Mouse (Mus musculus) forebrain, embryonic 15.5 days (tissue): ENCODE measurements around the gene Ticam1. TPM values are rescaled to one million over a fixed set of nuclear protein-coding genes. Genes with fewer than 3 reads are reported as not detected.

Source experiments
- ATAC-seq: fragments of 200-750 bp; cut with Nextera tagmentation; replicated peaks from 2 replicates; pipeline ENCODE4 v1.8.0; 2017; ENCODE audit warnings: mild to moderate bottlenecking, moderate TSS enrichment, moderate library complexity
- H3K27ac ChIP-seq: fragments of 300-500 bp; sonication (generic); replicated peaks from 2 replicates; pipeline ENCODE4 v1.5.1; 2015; ENCODE audit warnings: mild to moderate bottlenecking, inconsistent platforms
- H3K27me3 ChIP-seq: fragments of 300-500 bp; sonication (generic); 2 replicates; pipeline ENCODE4 v1.6.1; 2015; ENCODE audit warnings: inconsistent platforms
- H3K36me3 ChIP-seq: fragments of 300-500 bp; sonication (generic); 2 replicates; pipeline ENCODE4 v1.6.1; 2015; ENCODE audit warnings: mild to moderate bottlenecking, inconsistent platforms
- H3K4me1 ChIP-seq: fragments of 300-500 bp; sonication (generic); 2 replicates; pipeline ENCODE4 v1.6.1; 2015; ENCODE audit warnings: inconsistent platforms
- H3K4me2 ChIP-seq: fragments of 300-500 bp; sonication (generic); replicated peaks from 2 replicates; pipeline ENCODE4 v1.6.1; 2015; ENCODE audit warnings: mild to moderate bottlenecking, inconsistent platforms
- H3K4me3 ChIP-seq: fragments of 300-500 bp; sonication (generic); 2 replicates; pipeline ENCODE4 v1.5.1; 2015; ENCODE audit warnings: mild to moderate bottlenecking, inconsistent platforms
- H3K9ac ChIP-seq: fragments of 300-500 bp; sonication (generic); replicated peaks from 2 replicates; pipeline ENCODE4 v1.6.1; 2015; ENCODE audit warnings: mild to moderate bottlenecking, inconsistent platforms
- H3K9me3 ChIP-seq: fragments of 300-500 bp; sonication (generic); 2 replicates; pipeline ENCODE4 v1.6.1; 2016; ENCODE audit warnings: inconsistent platforms
- WGBS: fragments of 180-500 bp; shearing (Covaris S2); methylation state at CpG from one replicate; pipeline ENCODE4 v1.1.7; 2015; ENCODE audit warnings: mixed read lengths; 5-methylcytosine and 5-hydroxymethylcytosine counted together
- polyA plus RNA-seq: library from polyadenylated mRNA; unstranded; fragments of >200 nt; fragmentation: Nextera tagmentation; extraction: Ambion mirVana; gene quantifications from 2 replicates; pipeline ENCODE4 v1.2.1, GENCODE M21; 2015

The Ticam1 gene
- polyA plus RNA-seq, 1 experiment from 2014 or later = 1.7 TPM

DNA sequence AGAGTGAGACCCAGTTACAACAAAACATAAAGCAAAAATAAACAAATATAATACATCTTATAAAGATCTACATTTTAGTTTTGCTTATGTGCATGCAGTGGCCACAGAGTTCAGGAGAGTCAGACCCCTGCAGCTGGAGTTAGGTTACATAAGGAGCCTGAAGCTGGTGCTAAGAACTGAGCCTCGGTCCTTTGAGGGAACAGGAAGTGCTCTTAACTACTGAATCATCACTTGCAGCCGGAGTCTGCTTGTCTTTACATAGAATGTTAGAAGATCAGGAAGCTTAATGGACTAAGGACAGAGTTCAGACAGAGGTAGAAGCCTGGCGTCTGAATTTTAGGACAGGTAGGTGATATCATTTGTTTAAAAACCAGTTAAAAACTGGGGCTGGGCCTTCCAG, 12.3 kb upstream of the Ticam1 start:
- Histone ChIP-seq H3K4me3 (no peak overlapping the region), H3K9ac (no peak overlapping the region), H3K9me3 (no peaks in the 10 kb centered on the region), H3K36me3 (no peaks in the 10 kb centered on the region), H3K4me2 (peak overlapping the region; percentile 42; the same call in 1 of the 2 replicates), H3K27me3 (no peaks in the 10 kb centered on the region), H3K4me1 (peaks cover 27% of the 10 kb centered on the region), H3K27ac (0 out of 2 replicates have a peak overlapping the region, but pooled peaks have one; percentile 23)
- WGBS = 49% methylated on average over 3 of the region's 3 CpGs
- ATAC-seq = no peak

DNA sequence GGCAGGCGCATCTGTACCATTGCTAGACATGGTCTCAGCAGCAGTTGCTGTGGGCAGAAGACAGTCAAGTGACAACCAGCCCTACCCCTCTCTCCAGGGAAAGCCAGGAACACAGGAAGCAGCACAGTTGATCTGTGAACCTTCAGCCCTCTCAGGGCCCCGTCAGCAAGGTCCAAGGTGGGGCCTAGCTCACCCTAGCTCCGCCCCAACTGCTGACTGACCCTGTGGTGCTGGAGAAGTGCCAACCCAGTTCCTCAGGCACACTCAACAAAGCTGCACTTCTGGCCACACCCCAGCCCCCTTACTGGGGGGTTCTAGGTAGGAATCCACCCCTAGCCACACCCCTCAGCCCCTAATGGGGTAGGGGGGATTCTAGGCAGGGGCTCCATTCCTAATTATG, 11.2 kb upstream of the Ticam1 start:
- Histone ChIP-seq H3K27me3 (no peaks in the 10 kb centered on the region), H3K4me3 (no peak overlapping the region), H3K9me3 (no peaks in the 10 kb centered on the region), H3K27ac (no peak overlapping the region), H3K4me1 (peaks cover 27% of the 10 kb centered on the region), H3K36me3 (no peaks in the 10 kb centered on the region), H3K4me2 (no peak overlapping the region), H3K9ac (no peak overlapping the region)
- WGBS = 72% methylated on average over 3 of the region's 3 CpGs
- no peak for ATAC-seq

DNA sequence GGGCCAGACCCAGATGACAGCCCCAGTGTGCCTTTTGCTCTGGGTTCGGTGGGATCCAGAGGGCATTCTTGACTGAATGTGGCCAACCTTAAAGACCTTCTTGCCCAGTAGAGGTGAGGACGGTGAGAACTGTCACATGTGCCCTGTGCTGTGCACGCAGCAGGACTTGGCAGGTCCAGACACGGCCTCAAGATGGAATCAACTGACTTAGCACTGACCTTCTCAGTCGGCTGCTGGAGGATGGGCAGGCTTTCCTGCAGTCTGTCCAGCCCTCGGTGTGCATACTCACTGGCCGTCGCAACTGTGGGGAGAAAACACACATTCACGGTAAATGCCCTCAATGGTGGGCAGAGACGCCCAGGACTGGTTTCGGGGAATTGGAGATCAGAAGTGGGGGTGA, 9.4 kb upstream of the Ticam1 start:
- Histone ChIP-seq H3K9me3 (no peaks in the 10 kb centered on the region), H3K36me3 (no peaks in the 10 kb centered on the region), H3K9ac (no peak overlapping the region), H3K4me1 (peaks cover 21% of the 10 kb centered on the region), H3K27me3 (no peaks in the 10 kb centered on the region), H3K4me3 (no peak overlapping the region), H3K4me2 (no peak overlapping the region), H3K27ac (no peak overlapping the region)
- ATAC-seq = no peak
- WGBS = 94% methylated on average over 11 of the region's 11 CpGs

DNA sequence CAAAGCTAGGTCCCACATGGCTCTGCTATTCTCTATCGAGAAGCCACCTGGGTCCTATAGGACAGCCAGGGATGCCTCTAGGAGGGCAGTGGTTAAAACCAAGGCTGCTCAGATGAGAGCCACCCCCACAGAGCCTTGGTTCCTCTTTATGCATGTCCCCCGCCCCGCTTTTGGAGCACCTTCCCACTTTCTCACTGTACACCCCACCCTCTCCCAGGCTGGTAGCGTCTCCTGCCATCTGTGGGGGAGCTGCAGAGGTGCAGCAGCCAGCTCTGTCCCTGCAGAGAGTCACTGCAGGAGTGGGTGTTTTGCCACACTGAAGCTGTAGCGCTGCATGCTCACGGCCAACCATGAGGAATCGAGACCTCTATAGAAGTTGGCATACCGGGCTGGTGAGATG, 6.7 kb upstream of the Ticam1 start:
- Histone ChIP-seq H3K4me3 (no peak overlapping the region), H3K27me3 (no peaks in the 10 kb centered on the region), H3K27ac (no peak overlapping the region), H3K4me1 (0 out of 2 replicates have a peak, but pooled peaks cover 3% of the 10 kb centered on the region), H3K9ac (no peak overlapping the region), H3K9me3 (no peaks in the 10 kb centered on the region), H3K4me2 (no peak overlapping the region), H3K36me3 (no peaks in the 10 kb centered on the region)
- ATAC-seq = no peak
- WGBS = 93% methylated on average over 8 of the region's 8 CpGs

DNA sequence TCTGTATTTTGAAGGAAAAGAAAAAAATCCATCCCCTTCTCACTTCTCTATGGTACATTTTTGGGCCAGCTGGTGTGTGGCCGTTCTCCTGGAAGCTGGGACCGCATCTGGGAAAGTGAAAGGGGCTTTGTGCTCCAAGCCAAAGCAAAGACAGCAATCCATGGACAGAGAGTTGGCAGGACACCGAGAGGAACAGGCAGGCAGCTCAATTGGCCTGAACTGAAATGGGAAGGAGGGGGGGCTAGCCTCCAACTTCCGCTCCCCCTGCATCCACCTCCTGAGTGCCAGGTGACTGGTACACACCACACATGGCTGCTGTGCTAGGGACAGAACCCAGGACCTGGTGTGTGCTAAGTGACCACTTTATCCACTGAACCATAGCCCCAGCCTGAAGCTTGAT, 6.2 kb upstream of the Ticam1 start:
- H3K9ac ChIP-seq = no peak overlapping the region
- no peak overlapping the region for H3K27ac ChIP-seq
- WGBS = 72% methylated on average over 4 of the region's 4 CpGs

DNA sequence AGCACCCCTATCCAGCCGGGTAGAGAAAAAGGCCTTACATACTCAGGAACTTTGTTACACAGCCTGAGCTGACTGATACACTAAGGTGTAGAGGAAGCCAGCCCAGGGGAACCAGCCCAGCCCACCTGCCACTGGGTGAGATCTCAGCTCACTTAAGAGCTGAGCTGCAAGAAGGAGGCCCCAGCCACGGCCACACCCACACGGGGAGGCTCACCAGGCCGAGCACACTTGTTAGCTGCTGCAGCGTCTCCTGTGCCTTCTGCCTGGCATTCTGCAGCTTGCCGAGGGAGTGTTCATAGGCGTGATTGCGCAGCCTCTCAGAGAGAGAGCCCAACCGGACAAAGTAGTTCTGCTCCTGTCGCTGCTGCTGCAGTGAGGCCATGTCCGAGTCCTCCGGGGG, 4.6 kb upstream of the Ticam1 start:
- H3K4me2 ChIP-seq = no peak overlapping the region
- WGBS = 92% methylated on average over 12 of the region's 12 CpGs
- H3K4me3 ChIP-seq = no peak overlapping the region
- H3K36me3 ChIP-seq = no peaks in the 10 kb centered on the region
- peaks cover 11% of the 10 kb centered on the region for H3K4me1 ChIP-seq
- ATAC-seq = no peak
- no peaks in the 10 kb centered on the region for H3K27me3 ChIP-seq
- no peak overlapping the region for H3K9ac ChIP-seq
- no peak overlapping the region for H3K27ac ChIP-seq
- no peaks in the 10 kb centered on the region for H3K9me3 ChIP-seq

More for the DNA sequence above, 6.2 kb upstream of the Ticam1 start:
- no peaks in the 10 kb centered on the region for H3K36me3 ChIP-seq
- H3K4me2 ChIP-seq = no peak overlapping the region
- no peak for ATAC-seq
- no peaks in the 10 kb centered on the region for H3K9me3 ChIP-seq
- no peak overlapping the region for H3K4me3 ChIP-seq
- H3K4me1 ChIP-seq = 0 out of 2 replicates have a peak, but pooled peaks cover under 1% of the 10 kb centered on the region
- H3K27me3 ChIP-seq = no peaks in the 10 kb centered on the region

DNA sequence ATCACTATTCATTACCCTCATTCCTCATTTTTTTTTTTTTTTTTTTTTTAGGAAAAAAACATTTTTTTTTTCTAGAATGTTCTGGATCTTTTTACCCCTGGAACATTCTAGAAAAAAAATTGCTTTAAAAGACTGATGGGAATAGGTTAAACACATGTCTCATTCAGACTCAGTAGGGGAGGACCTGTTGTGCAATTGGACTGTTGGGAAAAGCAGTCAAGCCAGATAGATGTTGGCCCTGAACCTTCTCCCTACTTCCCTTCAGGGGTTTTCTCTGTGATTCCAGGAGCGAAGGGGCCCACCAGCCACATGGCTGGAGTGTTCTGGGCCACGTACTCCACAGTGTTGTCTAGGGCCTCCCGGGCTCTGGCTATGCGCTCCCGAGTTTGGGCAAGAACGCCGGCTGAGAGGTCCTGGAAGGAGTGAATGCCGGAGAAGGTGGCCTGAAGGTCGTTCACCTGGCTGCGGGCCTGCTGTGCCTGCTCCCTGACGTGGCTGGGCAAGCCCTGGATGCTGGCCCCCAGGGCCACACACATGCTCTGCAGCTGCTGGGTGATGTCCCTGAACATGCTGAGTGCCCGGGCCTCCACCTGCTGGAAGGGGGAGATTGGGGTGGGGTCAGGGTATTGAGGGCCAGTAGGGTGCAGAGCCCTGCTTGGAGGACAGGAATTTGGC, 3.0 kb upstream of the Ticam1 start:
- Histone ChIP-seq H3K27me3 (no peaks in the 10 kb centered on the region), H3K4me3 (no peak overlapping the region), H3K9me3 (no peaks in the 10 kb centered on the region), H3K27ac (no peak overlapping the region), H3K9ac (no peak overlapping the region), H3K4me1 (peaks cover 14% of the 10 kb centered on the region), H3K36me3 (no peaks in the 10 kb centered on the region), H3K4me2 (no peak overlapping the region)
- no peak for ATAC-seq
- WGBS = 92% methylated on average over 12 of the region's 12 CpGs

DNA sequence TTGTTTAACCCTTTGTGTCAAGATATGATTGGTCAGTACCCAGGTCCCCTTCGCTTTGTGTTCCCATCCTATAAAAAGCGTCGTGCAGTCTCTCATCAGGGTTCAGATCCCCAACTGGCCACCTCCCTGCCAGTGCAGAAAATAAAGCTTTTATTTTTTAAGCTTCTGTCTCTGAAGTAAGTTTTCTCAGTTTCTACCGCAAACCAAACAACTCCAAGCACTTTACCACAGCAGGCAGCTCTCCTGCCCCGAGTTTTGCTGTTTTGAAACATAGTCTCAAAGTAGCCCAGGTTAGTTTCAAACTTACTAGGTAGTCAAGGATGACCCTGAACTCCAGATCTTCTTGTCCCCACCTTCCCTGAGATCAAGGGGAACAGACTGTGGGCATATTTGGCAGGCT, 1.8 kb upstream of the Ticam1 start:
- H3K27ac ChIP-seq = no peak overlapping the region
- H3K4me3 ChIP-seq = no peak overlapping the region
- no peak overlapping the region for H3K4me2 ChIP-seq
- H3K27me3 ChIP-seq = no peaks in the 10 kb centered on the region
- no peaks in the 10 kb centered on the region for H3K36me3 ChIP-seq
- H3K4me1 ChIP-seq = peaks cover 14% of the 10 kb centered on the region
- 90% methylated on average over 5 of the region's 5 CpGs for WGBS
- no peak overlapping the region for H3K9ac ChIP-seq
- H3K9me3 ChIP-seq = no peaks in the 10 kb centered on the region
- no peak for ATAC-seq

DNA sequence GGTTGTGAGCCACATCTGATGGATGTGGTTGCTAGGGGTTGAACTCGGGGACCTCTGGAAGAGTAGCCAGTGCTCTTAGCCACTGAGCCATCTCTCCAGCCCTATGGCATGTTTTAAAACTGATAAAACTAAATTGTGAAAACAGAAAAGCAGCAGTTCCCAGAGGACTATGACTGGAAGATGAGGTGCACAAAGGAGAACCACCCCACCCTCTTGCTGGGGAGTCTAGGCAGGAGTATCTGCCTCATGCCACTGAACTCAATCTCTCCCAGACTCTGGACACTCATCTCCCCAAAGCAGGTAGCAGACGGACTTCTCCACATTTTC, 944 bp upstream of the Ticam1 start:
- no peak overlapping the region for H3K4me2 ChIP-seq
- no peaks in the 10 kb centered on the region for H3K36me3 ChIP-seq
- H3K27me3 ChIP-seq = no peaks in the 10 kb centered on the region
- H3K9me3 ChIP-seq = no peaks in the 10 kb centered on the region
- H3K9ac ChIP-seq = no peak overlapping the region
- H3K4me3 ChIP-seq = no peak overlapping the region
- H3K27ac ChIP-seq = no peak overlapping the region
- WGBS = 42% methylated on average over 2 of the region's 2 CpGs
- H3K4me1 ChIP-seq = peaks cover 14% of the 10 kb centered on the region
- ATAC-seq = 0 out of 2 replicates have a peak, but pooled peaks have one; percentile 15

DNA sequence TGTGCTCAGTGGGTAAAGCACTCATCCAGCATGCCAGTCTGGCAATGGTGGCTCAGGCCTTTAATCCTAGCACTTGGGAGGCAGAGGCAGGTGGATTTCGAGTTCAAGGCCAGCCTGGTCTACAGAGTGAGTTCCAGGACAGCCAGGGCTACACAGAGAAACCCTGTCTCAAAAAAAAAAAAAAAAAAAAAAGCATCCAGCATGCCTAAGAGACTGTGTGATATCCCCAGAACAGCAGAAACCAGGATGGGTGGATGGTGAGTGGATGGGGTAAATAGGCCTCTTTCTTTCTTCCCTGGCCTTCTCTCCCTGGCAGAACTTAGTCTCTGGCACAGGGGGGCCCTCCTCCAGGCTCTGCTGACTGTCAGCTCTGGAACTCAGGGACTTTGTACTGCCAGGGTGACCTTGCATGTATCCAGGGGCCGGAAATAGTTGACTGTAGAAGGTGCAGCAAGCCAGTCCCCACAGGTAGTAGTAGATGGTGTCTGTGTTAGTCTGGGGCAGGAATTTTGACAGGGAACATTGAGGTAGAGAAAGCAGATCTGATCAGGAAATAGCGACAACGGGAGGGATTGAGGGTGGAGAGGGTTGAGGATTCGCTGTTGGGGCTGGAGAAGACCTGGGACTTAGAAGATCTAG, 625 bp downstream of the Ticam1 start:
- Histone ChIP-seq H3K27me3 (no peaks in the 10 kb centered on the region), H3K27ac (no peak overlapping the region), H3K36me3 (no peaks in the 10 kb centered on the region), H3K9ac (peak overlapping the region; percentile 52), H3K4me2 (peak overlapping the region; percentile 68), H3K9me3 (no peaks in the 10 kb centered on the region), H3K4me3 (peak overlapping the region; percentile 48), H3K4me1 (peaks cover 14% of the 10 kb centered on the region)
- ATAC-seq = peak; percentile 21; the same call in 1 of the 2 replicates
- 30% methylated on average over 5 of the region's 5 CpGs for WGBS

DNA sequence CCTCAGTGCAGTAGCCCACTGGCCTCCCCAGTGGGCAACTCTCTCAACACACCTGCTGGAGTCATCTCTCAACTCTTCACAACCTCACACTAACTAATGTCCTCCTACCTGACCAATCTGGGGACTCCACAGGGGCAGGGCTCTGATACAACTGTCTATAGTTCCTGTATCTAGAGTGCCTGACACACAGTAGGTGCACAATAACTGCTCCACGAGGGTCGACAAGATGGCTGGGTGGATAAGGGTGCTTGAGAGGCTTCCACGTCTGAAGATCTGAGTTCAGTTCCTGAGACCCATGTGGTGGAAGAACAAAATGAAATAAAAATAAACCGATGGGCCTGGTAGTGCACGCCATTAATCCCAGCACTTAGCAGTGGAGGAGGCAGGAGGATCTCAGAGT, 2.6 kb downstream of the Ticam1 start:
- H3K9me3 ChIP-seq = no peaks in the 10 kb centered on the region
- H3K4me1 ChIP-seq = peaks cover 22% of the 10 kb centered on the region
- 89% methylated on average over 5 of the region's 5 CpGs for WGBS
- no peaks in the 10 kb centered on the region for H3K36me3 ChIP-seq
- H3K9ac ChIP-seq = no peak overlapping the region
- no peaks in the 10 kb centered on the region for H3K27me3 ChIP-seq
- ATAC-seq = no peak
- H3K4me3 ChIP-seq = no peak overlapping the region
- H3K4me2 ChIP-seq = no peak overlapping the region
- H3K27ac ChIP-seq = no peak overlapping the region

DNA sequence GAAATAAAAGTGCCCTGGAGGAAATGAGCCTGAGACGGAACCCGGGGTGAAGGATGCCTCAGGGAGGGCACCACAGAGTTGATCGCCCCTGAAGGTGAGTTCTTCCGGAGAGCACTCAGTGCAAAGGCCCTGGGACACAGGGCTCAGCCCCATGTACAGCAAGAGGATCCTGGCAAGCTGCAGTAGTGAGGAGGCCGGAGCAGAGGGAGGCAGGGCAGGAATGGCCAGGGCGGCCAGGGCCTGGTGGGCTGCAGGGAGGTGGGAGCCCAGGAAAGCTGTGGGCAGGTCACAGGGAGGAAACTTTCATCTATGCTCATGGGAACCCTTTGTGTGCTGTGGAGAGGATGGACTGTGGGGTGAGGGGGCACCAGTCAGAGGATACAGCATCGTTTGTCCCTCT, 3.1 kb downstream of the Ticam1 start:
- Histone ChIP-seq H3K4me2 (no peak overlapping the region), H3K4me3 (no peak overlapping the region), H3K9ac (no peak overlapping the region), H3K4me1 (peaks cover 26% of the 10 kb centered on the region), H3K27ac (no peak overlapping the region), H3K27me3 (no peaks in the 10 kb centered on the region), H3K9me3 (no peaks in the 10 kb centered on the region), H3K36me3 (no peaks in the 10 kb centered on the region)
- 94% methylated on average over 7 of the region's 7 CpGs for WGBS
- no peak for ATAC-seq

DNA sequence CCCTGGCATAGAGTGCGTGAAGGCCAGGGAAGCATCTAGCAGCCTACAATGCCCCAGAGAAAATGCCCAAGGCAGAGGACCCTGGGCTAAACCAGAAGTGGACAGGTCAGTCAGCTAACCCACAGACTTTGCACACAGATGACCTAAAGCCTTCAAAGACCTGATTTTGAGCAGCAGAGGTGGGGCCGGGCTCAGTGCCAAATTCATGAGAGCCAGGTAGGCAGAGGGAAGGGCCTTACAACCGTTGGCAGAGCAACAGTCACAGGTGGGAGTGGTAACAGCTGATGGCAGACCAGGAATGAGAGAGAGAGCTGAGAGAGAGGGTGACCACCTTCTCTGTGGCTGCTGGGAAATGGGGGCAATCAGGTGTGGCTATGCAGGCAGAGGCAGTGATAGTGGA, 3.9 kb downstream of the Ticam1 start:
- H3K9ac ChIP-seq = no peak overlapping the region
- H3K4me2 ChIP-seq = no peak overlapping the region
- 79% methylated on average over 3 of the region's 3 CpGs for WGBS
- H3K27me3 ChIP-seq = no peaks in the 10 kb centered on the region
- peaks cover 26% of the 10 kb centered on the region for H3K4me1 ChIP-seq
- H3K9me3 ChIP-seq = no peaks in the 10 kb centered on the region
- H3K36me3 ChIP-seq = no peaks in the 10 kb centered on the region
- ATAC-seq = no peak
- no peak overlapping the region for H3K27ac ChIP-seq
- H3K4me3 ChIP-seq = no peak overlapping the region
